31 mouse cellular contexts compared by ENCODE assay signal in genomic region chr6:135211169-135211568, GRCm38 (mm10). TPM values are rescaled to one million over a fixed set of nuclear protein-coding genes. Genes with fewer than 3 reads are reported as not detected.
DNase-seq lines count a peak whose midpoint lies in the region; ATAC-seq and TF ChIP-seq lines count a peak whose summit lies in the region.
"Had no signal": no experiment of that assay in that cellular context is flagged by ENCODE, and none has a peak within 500 bp of the region (broad histone marks: within the 10 kb centered on the region; RNA-seq: fewer than 3 reads in every experiment).

No protein-coding gene starts in this region.

- WGBS in heart, embryonic 11.5 days (ENCODE audit: insufficient replicate concordance), result 63% methylated on average over 7 of the region's 7 CpGs
- WGBS in liver, embryonic 11.5 days, result 55% methylated on average over 7 of the region's 7 CpGs
- WGBS in liver, embryonic 14.5 days (ENCODE audit: insufficient replicate concordance), result 42% methylated on average over 7 of the region's 7 CpGs

- TF ChIP-seq CTCF in liver, embryonic 14.5 days (IDR thresholded peaks at IDR 0.05; ENCODE audit: low read depth), result no peak

- no peaks in the 10 kb centered on the region for H3K9me3 ChIP-seq in heart, embryonic 11.5 days (replicated peaks; ENCODE audit: control insufficient read depth, low read length)
- H3K9me3 ChIP-seq in liver, embryonic 11.5 days (ENCODE audit: control insufficient read depth, low read length), result no peaks in the 10 kb centered on the region
- no peaks in the 10 kb centered on the region for H3K9me3 ChIP-seq in liver, embryonic 14.5 days (ENCODE audit: control insufficient read depth, low read length)
- H3K9me3 ChIP-seq: embryonic facial prominence, embryonic 12.5 days; embryonic facial prominence, embryonic 15.5 days; forebrain, embryonic 10.5 days; forebrain, embryonic 15.5 days; heart, embryonic 13.5 days had no signal

- no peak overlapping the region for H3K4me2 ChIP-seq in heart, embryonic 11.5 days
- peak overlapping the region; percentile 42 for H3K4me2 ChIP-seq in liver, embryonic 11.5 days
- peak overlapping the region; percentile 60 for H3K4me2 ChIP-seq in liver, embryonic 14.5 days (ENCODE audit: low read depth)
- H3K4me2 ChIP-seq: embryonic facial prominence, embryonic 12.5 days; embryonic facial prominence, embryonic 15.5 days; forebrain, embryonic 15.5 days; heart, embryonic 13.5 days; hindbrain, embryonic 14.5 days had no signal

- DNase-seq in heart, adult 8-10 months (ENCODE audit: low spot score), result no peak
- no peak for DNase-seq in liver, embryonic 11.5 days (ENCODE audit: low spot score)
- DNase-seq in liver, embryonic 14.5 days (ENCODE audit: low read depth in 3 of 3, low spot score in 3 of 3), result peak in 1 of 3 experiments; percentile 53
- DNase-seq in left cerebral cortex, postnatal 10 days (ENCODE audit: extremely low spot score in 1 of 2, low spot score in 2 of 2), result no peak
- no peak for DNase-seq in right cerebral cortex, adult 18-20 months
- no peak for DNase-seq in frontal cortex, postnatal 36 days (ENCODE audit: low spot score in 2 of 2)
- DNase-seq: adrenal gland, adult 2 months; adrenal gland, postnatal 14 days; B cell, adult 2 months; cerebellum, adult 11 months; cerebellum, adult 2 months; cerebellum, adult 9-11 months; cerebellum, postnatal 25 days; gastrocnemius, adult 2 months; gastrocnemius, postnatal 14 days; heart, adult 11 months; heart, postnatal 14 days; heart, postnatal 4 days had no signal

- ATAC-seq in heart, embryonic 11.5 days (replicated peaks; ENCODE audit: insufficient number of reproducible peaks, low FRiP score, low TSS enrichment), result peak; percentile 31; the same call in 1 of the 2 replicates
- ATAC-seq in liver, embryonic 11.5 days (replicated peaks; ENCODE audit: low FRiP score), result peak; percentile 82
- peak; percentile 79 for ATAC-seq in liver, embryonic 14.5 days (ENCODE audit: insufficient read depth)
- ATAC-seq in megakaryocyte-erythroid progenitor cell, adult 5-6 weeks (replicated peaks; ENCODE audit: low FRiP score, low TSS enrichment, poor library complexity, severe bottlenecking), result peak; percentile 57
- ATAC-seq: forebrain, embryonic 15.5 days; hindbrain, postnatal 0 days; inflammation-experienced regulatory T-cells, adult 6 months had no signal

- peak; percentile 49; the same call in 1 of the 2 replicates for TF ChIP-seq EP300 in liver, embryonic 14.5 days (IDR thresholded peaks at IDR 0.05; ENCODE audit: low read depth)

- intact Hi-C loops in left cerebral cortex, postnatal 10 days (cut with DNase I), result no loop called here

- H3K4me3 ChIP-seq in heart, embryonic 11.5 days (ENCODE audit: low read depth, low read length), result no peak overlapping the region
- no peak overlapping the region for H3K4me3 ChIP-seq in liver, embryonic 11.5 days (ENCODE audit: low read depth, low read length)
- H3K4me3 ChIP-seq in liver, embryonic 14.5 days (ENCODE audit: insufficient read depth in 1 of 2, low read depth in 2 of 2, low read length in 2 of 2), result peak overlapping the region in 1 of 2 experiments; percentile 12; a peak in 1 of 4 replicates
- H3K4me3 ChIP-seq: embryonic facial prominence, embryonic 12.5 days; embryonic facial prominence, embryonic 15.5 days; forebrain, embryonic 10.5 days; forebrain, embryonic 15.5 days; gastrocnemius, adult 2 months; heart, embryonic 13.5 days had no signal

- H3K4me1 ChIP-seq in heart, embryonic 11.5 days (ENCODE audit: control insufficient read depth, insufficient read depth, low read length), result no peaks in the 10 kb centered on the region
- peaks cover 14% of the 10 kb centered on the region for H3K4me1 ChIP-seq in liver, embryonic 11.5 days (replicated peaks; ENCODE audit: control insufficient read depth, insufficient read depth, low read length)
- peaks cover 12 to 17% of the 10 kb centered on the region in 2 experiments for H3K4me1 ChIP-seq in liver, embryonic 14.5 days (replicated peaks; ENCODE audit: control insufficient read depth in 2 of 2, insufficient read depth in 2 of 2, low read length in 1 of 2)
- H3K4me1 ChIP-seq: embryonic facial prominence, embryonic 12.5 days; embryonic facial prominence, embryonic 15.5 days; heart, embryonic 13.5 days had no signal

- H3K27ac ChIP-seq in heart, embryonic 11.5 days (ENCODE audit: low read depth, low read length), result no peak overlapping the region
- no peak overlapping the region for H3K27ac ChIP-seq in liver, embryonic 11.5 days (ENCODE audit: low read depth, low read length)
- H3K27ac ChIP-seq in liver, embryonic 14.5 days, result no peak overlapping the region
- H3K27ac ChIP-seq: embryonic facial prominence, embryonic 12.5 days; embryonic facial prominence, embryonic 15.5 days; forebrain, embryonic 10.5 days; forebrain, embryonic 15.5 days; gastrocnemius, adult 2 months; heart, embryonic 13.5 days; hindbrain, embryonic 14.5 days; hindbrain, postnatal 0 days had no signal

- H3K36me3 ChIP-seq in heart, embryonic 11.5 days (ENCODE audit: control insufficient read depth, insufficient read depth, low read length), result no peaks in the 10 kb centered on the region
- peaks cover 7% of the 10 kb centered on the region; the same call in 1 of the 2 replicates for H3K36me3 ChIP-seq in liver, embryonic 11.5 days (ENCODE audit: control insufficient read depth, insufficient read depth, low read length)
- peaks cover 42% of the 10 kb centered on the region for H3K36me3 ChIP-seq in liver, embryonic 14.5 days (replicated peaks; ENCODE audit: control insufficient read depth, insufficient read depth, low read depth)
- H3K36me3 ChIP-seq: heart, embryonic 13.5 days had no signal

- H3K27me3 ChIP-seq in heart, embryonic 11.5 days (ENCODE audit: control insufficient read depth, insufficient read depth, low read length), result peaks cover 10% of the 10 kb centered on the region
- no peaks in the 10 kb centered on the region for H3K27me3 ChIP-seq in liver, embryonic 11.5 days (replicated peaks; ENCODE audit: control insufficient read depth, insufficient read depth, low read length)
- no peaks in the 10 kb centered on the region for H3K27me3 ChIP-seq in liver, embryonic 14.5 days (ENCODE audit: control insufficient read depth, insufficient read depth, low read length)
- H3K27me3 ChIP-seq: CH12.LX; embryonic facial prominence, embryonic 12.5 days; embryonic facial prominence, embryonic 15.5 days; forebrain, embryonic 15.5 days had no signal

- 0 out of 2 replicates have a peak overlapping the region, but pooled peaks have one; percentile 8 for H3K9ac ChIP-seq in heart, embryonic 11.5 days (ENCODE audit: low read depth, low read length)
- peak overlapping the region; percentile 27; the same call in 1 of the 2 replicates for H3K9ac ChIP-seq in liver, embryonic 11.5 days (ENCODE audit: low read depth, low read length)
- H3K9ac ChIP-seq in liver, embryonic 14.5 days (replicated peaks), result peak overlapping the region; percentile 51
- H3K9ac ChIP-seq: embryonic facial prominence, embryonic 12.5 days; embryonic facial prominence, embryonic 15.5 days; forebrain, embryonic 15.5 days; heart, embryonic 13.5 days; hindbrain, embryonic 14.5 days had no signal

RNA-seq across cellular contexts. Expression of gene Hebp1, which starts 13.3 kb away (rescaled TPM):
- 7.2 and 15.2 TPM in 2 replicates for polyA plus RNA-seq in heart, embryonic 11.5 days (2014; fragmentation: Nextera tagmentation; extraction: Ambion mirVana)
- 10 to 100 TPM; 56.9 to 61.7 (median 58.6) TPM for total RNA-seq in heart, adult 8-10 months (2022)
- 56.8 and 59.1 TPM in 2 replicates for polyA plus RNA-seq in liver, embryonic 11.5 days (2014; fragmentation: Nextera tagmentation; extraction: Ambion mirVana)
- 127 and 198 TPM in 2 replicates for polyA plus RNA-seq in liver, embryonic 14.5 days (2012; rRNA removed)
- 60.1 and 70.2 TPM in 2 replicates for polyA plus RNA-seq in liver, embryonic 14.5 days (2014; fragmentation: Nextera tagmentation; extraction: Ambion mirVana)
- 109 and 112 TPM in 2 replicates for total RNA-seq in megakaryocyte-erythroid progenitor cell, adult 5-6 weeks (2014; fragmentation: Nextera tagmentation)
- total RNA-seq in megakaryocyte-erythroid progenitor cell, adult 5-6 weeks (2017), result 109 and 149 TPM in 2 replicates
- 10 to 100 TPM; 37.8 to 39.5 TPM for total RNA-seq in left cerebral cortex, postnatal 10 days (2021)
- total RNA-seq: CH12.LX had no signal

RNA-seq across cellular contexts. Expression of gene Fam234b, which starts 13.4 kb away (rescaled TPM):
- polyA plus RNA-seq in heart, embryonic 11.5 days (2014; fragmentation: Nextera tagmentation; extraction: Ambion mirVana), result 11.2 and 11.3 TPM in 2 replicates
- 10 to 100 TPM in 2 of 4 experiments, 1 to 10 TPM in 2; 7.1 to 11.9 (median 10.3) TPM for total RNA-seq in heart, adult 8-10 months (2022)
- polyA plus RNA-seq in liver, embryonic 11.5 days (2014; fragmentation: Nextera tagmentation; extraction: Ambion mirVana), result 34.2 and 37.9 TPM in 2 replicates
- 18.7 and 19.1 TPM in 2 replicates for polyA plus RNA-seq in liver, embryonic 14.5 days (2012; rRNA removed)
- polyA plus RNA-seq in liver, embryonic 14.5 days (2014; fragmentation: Nextera tagmentation; extraction: Ambion mirVana), result 27.8 and 34.9 TPM in 2 replicates
- total RNA-seq in megakaryocyte-erythroid progenitor cell, adult 5-6 weeks (2014; fragmentation: Nextera tagmentation), result 57.4 and 66.3 TPM in 2 replicates
- total RNA-seq in megakaryocyte-erythroid progenitor cell, adult 5-6 weeks (2017), result 32.6 and 51.1 TPM in 2 replicates
- 10 to 100 TPM; 98.1 TPM for total RNA-seq in left cerebral cortex, postnatal 10 days (2021)

RNA-seq across cellular contexts. Expression of gene Gsg1, which starts 43.0 kb away (rescaled TPM):
- polyA plus RNA-seq in heart, embryonic 11.5 days (2014; fragmentation: Nextera tagmentation; extraction: Ambion mirVana), result 1.0 and 1.1 TPM in 2 replicates
- total RNA-seq in heart, adult 8-10 months (2022), result under 1 TPM; 0.31 to 0.47 (median 0.42) TPM
- polyA plus RNA-seq in liver, embryonic 11.5 days (2014; fragmentation: Nextera tagmentation; extraction: Ambion mirVana), result 0.51 and 1.1 TPM in 2 replicates
- 0.08 and 0.13 TPM in 2 replicates for polyA plus RNA-seq in liver, embryonic 14.5 days (2012; rRNA removed)
- polyA plus RNA-seq in liver, embryonic 14.5 days (2014; fragmentation: Nextera tagmentation; extraction: Ambion mirVana), result not detected in 2 replicates
- not detected in 2 replicates for total RNA-seq in megakaryocyte-erythroid progenitor cell, adult 5-6 weeks (2014; fragmentation: Nextera tagmentation)
- total RNA-seq in megakaryocyte-erythroid progenitor cell, adult 5-6 weeks (2017), result not detected in 2 replicates
- total RNA-seq in left cerebral cortex, postnatal 10 days (2021), result not detected
- total RNA-seq: adrenal gland, adult 2 months; adrenal gland, postnatal 14 days; adrenal gland, postnatal 4 days; CH12.LX; gastrocnemius, adult 2 months; MEL had no signal
- polyA plus RNA-seq: forebrain, embryonic 10.5 days; inflammation-experienced regulatory T-cells, adult 6 months had no signal

Comparison
In these comparisons a context has a peak if more than half of its experiments do, and no peak if none do; other contexts are left out.
1. ATAC-seq: peak in every context shown above with its lines; median percentile 82 in liver, embryonic 11.5 days; 79 in liver, embryonic 14.5 days; 57 in megakaryocyte-erythroid progenitor cell, adult 5-6 weeks; 31 in heart, embryonic 11.5 days.